Mouse (Mus musculus) G1E (cell line): ENCODE results near the gene Asah2.

Experiments used
- CTCF ChIP-seq: IDR thresholded peaks from 2 replicates; pipeline ENCODE4 v1.5.1; 2012; ENCODE audit warnings: low read depth, low read length, inconsistent platforms, mixed read lengths
- GATA1 ChIP-seq: IDR thresholded peaks from 2 replicates; pipeline ENCODE4 v1.6.1; 2012; ENCODE audit warnings: borderline replicate concordance, low read length, inconsistent platforms, mixed read lengths
- GATA2 ChIP-seq: IDR thresholded peaks from 2 replicates; pipeline ENCODE4 v1.6.1; 2012; ENCODE audit warnings: low read depth, low read length, inconsistent platforms, borderline replicate concordance

GRCm38 (mm10) chr19:32051251-32051650, 56.8 kb downstream of the Asah2 start:
- TF ChIP-seq CTCF: no peak
- no peak for TF ChIP-seq GATA1
- no peak for TF ChIP-seq GATA2
